Mouse (Mus musculus) hindbrain, embryonic 10.5 days (tissue): ENCODE data around the gene Abhd12. TPM values are rescaled to one million over a fixed set of nuclear protein-coding genes. Genes with fewer than 3 reads are reported as not detected.
A peak's percentile ranks its signal among the peaks of the same experiment; 100 is the strongest.
"Not testable (repeated sequence)": the region's sequence is repeated elsewhere in the genome, so short reads cannot be mapped to it uniquely, and the experiment has no call there.

Experiments used
- DNase-seq: peaks from one replicate; pipeline ENCODE4 v3.0.0-alpha.2; 2017; ENCODE audit warnings: low spot score
- H3K27ac ChIP-seq: fragments of 300-500 bp; sonication (generic); 2 replicates; pipeline ENCODE4 v1.5.1; 2016; ENCODE audit warnings: mild to moderate bottlenecking, moderate library complexity
- H3K27me3 ChIP-seq: fragments of 300-500 bp; sonication (generic); 2 replicates; pipeline ENCODE4 v1.6.1; 2016; ENCODE audit warnings: mild to moderate bottlenecking; ENCODE audit not compliant: poor library complexity, insufficient read depth, severe bottlenecking
- H3K36me3 ChIP-seq: fragments of 300-500 bp; sonication (generic); 2 replicates; pipeline ENCODE4 v1.6.1; 2016; ENCODE audit warnings: mild to moderate bottlenecking, moderate library complexity
- H3K4me1 ChIP-seq: fragments of 300-500 bp; sonication (generic); replicated peaks from 2 replicates; pipeline ENCODE4 v1.6.1; 2016; ENCODE audit warnings: mild to moderate bottlenecking
- H3K4me3 ChIP-seq: fragments of 300-500 bp; sonication (generic); 2 replicates; pipeline ENCODE4 v1.5.1; 2016; ENCODE audit warnings: mild to moderate bottlenecking, moderate library complexity
- H3K9me3 ChIP-seq: fragments of 300-500 bp; sonication (generic); 2 replicates; pipeline ENCODE4 v1.6.1; 2016; ENCODE audit warnings: mild to moderate bottlenecking, moderate library complexity
- WGBS: fragments of 180-500 bp; shearing (Covaris S2); methylation state at CpG from one replicate; pipeline ENCODE4 v1.1.7; 2016; 5-methylcytosine and 5-hydroxymethylcytosine counted together
- polyA plus RNA-seq: library from polyadenylated mRNA; unstranded; fragments of >200 nt; fragmentation: Nextera tagmentation; extraction: Ambion mirVana; gene quantifications from 2 replicates; pipeline ENCODE4 v1.2.1, GENCODE M21; 2016

The Abhd12 gene
- 52.4 and 55.4 TPM in 2 replicates for polyA plus RNA-seq

- Histone ChIP-seq H3K36me3 (peaks cover 7% of the 10 kb centered on the region), H3K27me3 (no peaks in the 10 kb centered on the region), H3K4me1 (peaks cover 21% of the 10 kb centered on the region), H3K4me3 (peak within 1 kb of the TSS; percentile 91), H3K27ac (peak within 1 kb of the TSS; percentile 93), H3K9me3 (no peaks in the 10 kb centered on the region)
- WGBS = 0% methylated on average over 72 of the region's 72 CpGs
- peak; percentile 99 for DNase-seq
These were observed at the start of gene Abhd12 for GRCm38 (mm10) chr2:150904272-150904935. Gene Abhd12 (minus strand): TSS chr2:150904741.

GRCm38 (mm10) chr2:150951201-150951600 lies 46.7 kb upstream of the Abhd12 start:
- WGBS = 95% methylated on average over 2 of the region's 2 CpGs
- Histone ChIP-seq H3K27ac (no peak overlapping the region), H3K27me3 (no peaks in the 10 kb centered on the region), H3K4me3 (no peak overlapping the region), H3K9me3 (no peaks in the 10 kb centered on the region), H3K4me1 (no peaks in the 10 kb centered on the region), H3K36me3 (peaks cover 87% of the 10 kb centered on the region)
- DNase-seq = no peak

- no peak for DNase-seq
- Histone ChIP-seq H3K27me3 (no peaks in the 10 kb centered on the region), H3K4me3 (no peak overlapping the region), H3K36me3 (peaks cover 85% of the 10 kb centered on the region), H3K4me1 (no peaks in the 10 kb centered on the region), H3K9me3 (no peaks in the 10 kb centered on the region), H3K27ac (no peak overlapping the region)
- WGBS = 90% methylated on average over 6 of the region's 6 CpGs
These were observed 45.5 kb upstream of the Abhd12 start for GRCm38 (mm10) chr2:150950056-150950455.

GRCm38 (mm10) chr2:150949652-150950051 lies 45.1 kb upstream of the Abhd12 start:
- Histone ChIP-seq H3K27me3 (no peaks in the 10 kb centered on the region), H3K36me3 (peaks cover 85% of the 10 kb centered on the region), H3K4me3 (no peak overlapping the region), H3K9me3 (no peaks in the 10 kb centered on the region), H3K27ac (no peak overlapping the region), H3K4me1 (no peaks in the 10 kb centered on the region)
- no peak for DNase-seq
- 96% methylated on average over 3 of the region's 3 CpGs for WGBS

GRCm38 (mm10) chr2:150948786-150949185 lies 44.2 kb upstream of the Abhd12 start:
- DNase-seq = no peak
- 94% methylated on average over 5 of the region's 5 CpGs for WGBS
- H3K36me3 ChIP-seq = peaks cover 87% of the 10 kb centered on the region

GRCm38 (mm10) chr2:150947880-150948611 lies 43.5 kb upstream of the Abhd12 start:
- H3K4me1 ChIP-seq, H3K4me3 ChIP-seq, H3K27me3 ChIP-seq, DNase-seq, H3K27ac ChIP-seq, H3K9me3 ChIP-seq: not testable (repeated sequence)
- H3K36me3 ChIP-seq = peaks cover 88% of the 10 kb centered on the region
- 95% methylated on average over 12 of the region's 12 CpGs for WGBS

More at GRCm38 (mm10) chr2:150948786-150949185, 44.2 kb upstream of the Abhd12 start:
- Histone ChIP-seq H3K4me3 (no peak overlapping the region), H3K9me3 (no peaks in the 10 kb centered on the region), H3K4me1 (no peaks in the 10 kb centered on the region), H3K27ac (no peak overlapping the region), H3K27me3 (no peaks in the 10 kb centered on the region)

GRCm38 (mm10) chr2:150947341-150947740 lies 42.8 kb upstream of the Abhd12 start:
- 95% methylated on average over 5 of the region's 5 CpGs for WGBS
- not testable (repeated sequence) for H3K4me3 ChIP-seq, DNase-seq, H3K4me1 ChIP-seq, H3K9me3 ChIP-seq, H3K27ac ChIP-seq, H3K27me3 ChIP-seq
- peaks cover 88% of the 10 kb centered on the region for H3K36me3 ChIP-seq

- DNase-seq = no peak
- Histone ChIP-seq H3K9me3 (no peaks in the 10 kb centered on the region), H3K4me1 (no peaks in the 10 kb centered on the region), H3K27ac (no peak overlapping the region), H3K4me3 (no peak overlapping the region), H3K27me3 (no peaks in the 10 kb centered on the region), H3K36me3 (peaks cover 83% of the 10 kb centered on the region)
- 94% methylated on average over 5 of the region's 5 CpGs for whole genome bisulfite sequencing
These were observed 39.5 kb upstream of the Abhd12 start for GRCm38 (mm10) chr2:150944017-150944416.

- no peaks in the 10 kb centered on the region for H3K4me1 ChIP-seq
- no peaks in the 10 kb centered on the region for H3K9me3 ChIP-seq
- no peak for DNase-seq
- H3K4me3 ChIP-seq = no peak overlapping the region
- WGBS = 95% methylated on average over 4 of the region's 4 CpGs
- peaks cover 85% of the 10 kb centered on the region for H3K36me3 ChIP-seq
- H3K27ac ChIP-seq = no peak overlapping the region
- H3K27me3 ChIP-seq = no peaks in the 10 kb centered on the region
These were observed 30.1 kb upstream of the Abhd12 start for GRCm38 (mm10) chr2:150934659-150935058.

- Histone ChIP-seq H3K4me3 (no peak overlapping the region), H3K36me3 (peaks cover 92% of the 10 kb centered on the region), H3K9me3 (no peaks in the 10 kb centered on the region), H3K27me3 (no peaks in the 10 kb centered on the region), H3K27ac (no peak overlapping the region), H3K4me1 (no peaks in the 10 kb centered on the region)
- DNase-seq = no peak
- WGBS = 89% methylated on average over 19 of the region's 19 CpGs
These were observed 28.9 kb upstream of the Abhd12 start for GRCm38 (mm10) chr2:150933482-150933881.

- Histone ChIP-seq H3K4me1 (no peaks in the 10 kb centered on the region), H3K27me3 (no peaks in the 10 kb centered on the region), H3K9me3 (no peaks in the 10 kb centered on the region), H3K4me3 (no peak overlapping the region), H3K36me3 (peaks cover 94% of the 10 kb centered on the region), H3K27ac (no peak overlapping the region)
- WGBS = 77% methylated on average over 3 of the region's 3 CpGs
- DNase-seq = no peak
These were observed 26.3 kb upstream of the Abhd12 start for GRCm38 (mm10) chr2:150930806-150931205.

GRCm38 (mm10) chr2:150929156-150929555 lies 24.6 kb upstream of the Abhd12 start:
- H3K27ac ChIP-seq = no peak overlapping the region
- H3K4me3 ChIP-seq = no peak overlapping the region
- no peaks in the 10 kb centered on the region for H3K27me3 ChIP-seq
- peaks cover 91% of the 10 kb centered on the region for H3K36me3 ChIP-seq
- no peaks in the 10 kb centered on the region for H3K4me1 ChIP-seq
- WGBS = 92% methylated on average over 6 of the region's 6 CpGs
- no peaks in the 10 kb centered on the region for H3K9me3 ChIP-seq
- no peak for DNase-seq

GRCm38 (mm10) chr2:150927038-150927720 lies 22.6 kb upstream of the Abhd12 start:
- no peaks in the 10 kb centered on the region for H3K9me3 ChIP-seq
- WGBS = 96% methylated on average over 11 of the region's 11 CpGs
- H3K4me3 ChIP-seq = no peak overlapping the region
- peaks cover 88% of the 10 kb centered on the region for H3K36me3 ChIP-seq
- no peak for DNase-seq
- no peak overlapping the region for H3K27ac ChIP-seq
- H3K4me1 ChIP-seq = no peaks in the 10 kb centered on the region
- no peaks in the 10 kb centered on the region for H3K27me3 ChIP-seq
